Mouse (Mus musculus) frontal cortex, postnatal 10 days (tissue): ENCODE measurements around the gene N4bp3.
"Not testable (repeated sequence)": the region's sequence is repeated elsewhere in the genome, so short reads cannot be mapped to it uniquely, and the experiment has no call there.

Source experiments
- DNase-seq, 2 experiments: peaks; one replicate each; pipeline ENCODE4 v3.0.0; 2022; ENCODE audit warnings: low spot score in 2 of 2, mixed read lengths in 1 of 2

Gene N4bp3

GRCm38 (mm10) chr11:51653736-51654135 lies 3.1 kb upstream of the N4bp3 start:
- DNase-seq = no peak

GRCm38 (mm10) chr11:51652889-51653418 lies 2.3 kb upstream of the N4bp3 start:
- DNase-seq = no peak

GRCm38 (mm10) chr11:51650261-51650660 lies 381 bp downstream of the N4bp3 start:
- no peak for DNase-seq

GRCm38 (mm10) chr11:51649889-51650199 lies 798 bp downstream of the N4bp3 start:
- DNase-seq = no peak

GRCm38 (mm10) chr11:51649111-51649888 lies 1.3 kb downstream of the N4bp3 start:
- DNase-seq = no peak

- DNase-seq = no peak
Observed at GRCm38 (mm10) chr11:51648566-51648965, 2.1 kb downstream of the N4bp3 start.

GRCm38 (mm10) chr11:51646751-51647667 lies 3.6 kb downstream of the N4bp3 start:
- DNase-seq = no peak

- no peak for DNase-seq
Observed at GRCm38 (mm10) chr11:51646245-51646644, 4.4 kb downstream of the N4bp3 start.

- DNase-seq = no peak
Observed at GRCm38 (mm10) chr11:51645293-51645692, 5.3 kb downstream of the N4bp3 start.

- DNase-seq = no peak
Observed at GRCm38 (mm10) chr11:51644217-51644616, 6.4 kb downstream of the N4bp3 start.

GRCm38 (mm10) chr11:51643761-51644160 lies 6.9 kb downstream of the N4bp3 start:
- no peak for DNase-seq

- no peak for DNase-seq
Observed at GRCm38 (mm10) chr11:51643202-51643601, 7.4 kb downstream of the N4bp3 start.

GRCm38 (mm10) chr11:51640748-51641147 lies 9.9 kb downstream of the N4bp3 start:
- no peak for DNase-seq

- DNase-seq = no peak
Observed at GRCm38 (mm10) chr11:51638497-51638896, 12.1 kb downstream of the N4bp3 start.

- peak in 1 of 2 experiments; percentile 45 for DNase-seq
Observed at GRCm38 (mm10) chr11:51637971-51638414, 12.6 kb downstream of the N4bp3 start.

GRCm38 (mm10) chr11:51636323-51636684 lies 14.3 kb downstream of the N4bp3 start:
- peak in 1 of 2 experiments; percentile 45 for DNase-seq

GRCm38 (mm10) chr11:51635525-51636322 lies 14.9 kb downstream of the N4bp3 start, which contains the start of gene Rmnd5b:
Rmnd5b (minus strand) TSS chr11:51635896.
- peak; percentile 91 to 93 for DNase-seq

GRCm38 (mm10) chr11:51635127-51635524 lies 15.5 kb downstream of the N4bp3 start:
- DNase-seq = no peak

- no peak for DNase-seq
Observed at GRCm38 (mm10) chr11:51633721-51634120, 16.9 kb downstream of the N4bp3 start.

GRCm38 (mm10) chr11:51633200-51633599 lies 17.4 kb downstream of the N4bp3 start:
- not testable (repeated sequence) for DNase-seq

- no peak for DNase-seq
Observed at GRCm38 (mm10) chr11:51632130-51632753, 18.4 kb downstream of the N4bp3 start.
